Mouse (Mus musculus) embryonic facial prominence, embryonic 12.5 days (tissue): ENCODE measurements at regions not wholly inside any gene's neighbourhood (a gene's known extent, or its start where the extent isn't known, plus 50 kb on each side); places are given as distances from the start of the nearest gene placed in this dataset.

ENCODE experiments used
- ATAC-seq: fragments of 200-750 bp; cut with Nextera tagmentation; 2 replicates; pipeline ENCODE4 v1.8.0; 2017; ENCODE audit not compliant: insufficient number of reproducible peaks, insufficient read depth, low FRiP score, low TSS enrichment
- H3K27ac ChIP-seq: fragments of 300-500 bp; sonication (generic); 2 replicates; pipeline ENCODE4 v1.5.1; 2016; ENCODE audit warnings: mild to moderate bottlenecking
- H3K27me3 ChIP-seq: fragments of 300-500 bp; sonication (generic); 2 replicates; pipeline ENCODE4 v1.6.1; 2016; ENCODE audit warnings: mild to moderate bottlenecking, moderate library complexity
- H3K36me3 ChIP-seq: fragments of 300-500 bp; sonication (generic); 2 replicates; pipeline ENCODE4 v1.6.1; 2016; ENCODE audit warnings: mild to moderate bottlenecking
- H3K4me1 ChIP-seq: fragments of 300-500 bp; sonication (generic); 2 replicates; pipeline ENCODE4 v1.6.1; 2016
- H3K4me2 ChIP-seq: fragments of 300-500 bp; sonication (generic); replicated peaks from 2 replicates; pipeline ENCODE4 v1.6.1; 2016; ENCODE audit warnings: mild to moderate bottlenecking, moderate library complexity
- H3K4me3 ChIP-seq: fragments of 300-500 bp; sonication (generic); 2 replicates; pipeline ENCODE4 v1.5.1; 2016; ENCODE audit warnings: mild to moderate bottlenecking
- H3K9ac ChIP-seq: fragments of 300-500 bp; sonication (generic); 2 replicates; pipeline ENCODE4 v1.6.1; 2016; ENCODE audit warnings: mild to moderate bottlenecking, moderate library complexity
- H3K9me3 ChIP-seq: fragments of 300-500 bp; sonication (generic); 2 replicates; pipeline ENCODE4 v1.6.1; 2016; ENCODE audit warnings: mild to moderate bottlenecking, moderate library complexity
- WGBS: fragments of 180-500 bp; shearing (Covaris S2); methylation state at CpG from one replicate; pipeline ENCODE4 v1.1.7; 2016; 5-methylcytosine and 5-hydroxymethylcytosine counted together

GRCm38 (mm10) chr1:151289493-151290258 is 54.6 kb upstream of the Ivns1abp start:
- H3K27me3 ChIP-seq = no peaks in the 10 kb centered on the region
- no peaks in the 10 kb centered on the region for H3K36me3 ChIP-seq
- no peaks in the 10 kb centered on the region for H3K4me1 ChIP-seq
- H3K4me3 ChIP-seq = no peak overlapping the region
- H3K9ac ChIP-seq = no peak overlapping the region
- H3K9me3 ChIP-seq = no peaks in the 10 kb centered on the region
- WGBS = 70% methylated on average over 13 of the region's 13 CpGs
- no peak overlapping the region for H3K27ac ChIP-seq
- no peak for ATAC-seq
- H3K4me2 ChIP-seq = no peak overlapping the region

GRCm38 (mm10) chr1:151293311-151294050 is 50.8 kb upstream of the Ivns1abp start:
- Histone ChIP-seq H3K27me3 (no peaks in the 10 kb centered on the region), H3K27ac (no peak overlapping the region), H3K4me3 (no peak overlapping the region), H3K36me3 (no peaks in the 10 kb centered on the region), H3K9ac (no peak overlapping the region), H3K9me3 (no peaks in the 10 kb centered on the region), H3K4me2 (no peak overlapping the region), H3K4me1 (no peaks in the 10 kb centered on the region)
- ATAC-seq = no peak
- 71% methylated on average over 9 of the region's 9 CpGs for WGBS
